Mouse (Mus musculus): ENCODE results near the gene Ctnnbip1. TPM values are rescaled to one million over a fixed set of nuclear protein-coding genes. Genes with fewer than 3 reads are reported as not detected.

The Ctnnbip1 gene
- polyA plus RNA-seq (2015; fragmentation: Nextera tagmentation; extraction: Ambion mirVana) = 74.6 and 79.6 TPM in 2 replicates

DNA sequence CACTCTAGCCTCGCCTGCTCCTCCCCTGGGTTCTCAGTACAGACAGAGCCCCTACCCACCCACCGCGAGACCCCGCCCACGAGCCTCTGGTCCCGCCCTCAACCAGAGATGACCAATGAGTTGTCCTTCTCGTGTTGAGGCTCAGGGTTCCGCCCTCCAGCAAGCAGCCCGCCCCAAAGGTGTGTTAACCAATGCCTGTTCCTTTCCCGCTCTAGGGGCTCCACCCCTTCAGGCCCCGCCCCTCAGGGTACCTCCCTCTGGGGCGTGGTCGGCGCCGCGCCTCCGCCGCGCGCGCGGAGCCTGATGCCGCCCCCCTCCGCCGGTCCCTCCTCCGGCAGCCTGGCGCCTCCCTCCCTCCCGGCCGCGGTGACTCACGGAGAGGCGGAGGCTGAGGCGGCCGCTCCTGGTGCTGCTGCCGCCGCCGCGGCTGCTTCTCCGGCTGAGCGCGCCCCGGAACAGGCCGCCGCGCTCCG lies at the start of gene Ctnnbip1:
Gene Ctnnbip1 (plus strand): TSS at position 369 of the 473 bp plus-strand sequence.
- Histone ChIP-seq H3K4me2 (replicated peaks) (peak within 1 kb of the TSS; percentile 93), H3K4me1 (replicated peaks) (peaks cover 23% of the 10 kb centered on the region), H3K27me3 (no peaks in the 10 kb centered on the region), H3K27ac (peak within 1 kb of the TSS; percentile 53; the same call in 1 of the 2 replicates), H3K9me3 (no peaks in the 10 kb centered on the region), H3K36me3 (no peaks in the 10 kb centered on the region), H3K4me3 (replicated peaks) (peak within 1 kb of the TSS; percentile 86), H3K9ac (replicated peaks) (peak within 1 kb of the TSS; percentile 92)
- peak; percentile 98 for ATAC-seq
- under 1% methylated on average over 27 of the region's 46 CpGs for WGBS

DNA sequence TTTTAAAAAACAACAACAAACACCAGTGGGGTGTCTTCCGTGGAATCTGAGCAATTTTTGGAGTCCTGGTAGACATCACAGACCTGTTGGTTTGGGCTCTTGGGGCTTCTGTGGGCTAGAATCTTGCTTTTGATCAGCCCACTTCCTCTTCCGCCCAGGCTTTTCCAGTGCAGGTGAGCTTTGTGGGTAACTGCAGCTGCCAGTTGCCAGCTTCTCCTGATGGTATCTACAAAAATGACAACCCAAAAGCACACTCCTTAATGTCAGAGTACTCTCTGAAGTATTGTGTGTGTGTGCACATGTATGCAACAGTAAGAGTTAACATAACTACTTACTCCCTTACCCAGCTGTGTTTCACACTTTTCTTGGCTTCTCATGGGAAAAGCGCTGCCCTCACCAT lies 48.5 kb upstream of the Ctnnbip1 start:
- WGBS = 95% methylated on average over 3 of the region's 3 CpGs
- Histone ChIP-seq H3K36me3 (peaks cover 48% of the 10 kb centered on the region), H3K9ac (replicated peaks) (no peak overlapping the region)

DNA sequence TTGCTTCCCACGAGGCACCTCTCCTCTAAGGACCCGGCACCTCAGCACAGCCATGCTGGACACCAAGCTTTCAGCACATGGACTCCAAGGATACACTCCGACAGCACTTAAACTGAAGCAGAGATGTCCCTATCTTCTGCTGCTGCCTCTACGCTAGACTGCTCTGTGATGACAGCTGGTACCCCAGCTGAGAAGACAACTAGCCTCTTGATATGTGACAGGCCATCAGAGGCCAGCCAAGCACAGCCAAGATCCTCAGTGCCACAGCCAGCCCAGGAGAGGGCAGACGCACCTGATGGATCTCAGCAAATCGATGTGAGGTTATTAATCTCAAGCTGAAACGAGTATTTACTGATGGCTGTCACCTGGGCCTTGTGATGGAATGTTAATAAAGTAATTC lies 42.9 kb upstream of the Ctnnbip1 start:
- WGBS = 85% methylated on average over 7 of the region's 7 CpGs
- Histone ChIP-seq H3K4me2 (replicated peaks) (no peak overlapping the region), H3K27me3 (no peaks in the 10 kb centered on the region), H3K9me3 (no peaks in the 10 kb centered on the region), H3K36me3 (peaks cover 25% of the 10 kb centered on the region), H3K9ac (replicated peaks) (no peak overlapping the region), H3K4me3 (replicated peaks) (no peak overlapping the region), H3K27ac (no peak overlapping the region), H3K4me1 (replicated peaks) (no peaks in the 10 kb centered on the region)
- no peak for ATAC-seq

More for the DNA sequence above, 48.5 kb upstream of the Ctnnbip1 start:
- no peak for ATAC-seq
- no peak overlapping the region for H3K27ac ChIP-seq
- no peaks in the 10 kb centered on the region for H3K4me1 ChIP-seq (replicated peaks)
- H3K4me2 ChIP-seq (replicated peaks) = no peak overlapping the region
- no peaks in the 10 kb centered on the region for H3K9me3 ChIP-seq
- no peak overlapping the region for H3K4me3 ChIP-seq (replicated peaks)
- H3K27me3 ChIP-seq = no peaks in the 10 kb centered on the region

DNA sequence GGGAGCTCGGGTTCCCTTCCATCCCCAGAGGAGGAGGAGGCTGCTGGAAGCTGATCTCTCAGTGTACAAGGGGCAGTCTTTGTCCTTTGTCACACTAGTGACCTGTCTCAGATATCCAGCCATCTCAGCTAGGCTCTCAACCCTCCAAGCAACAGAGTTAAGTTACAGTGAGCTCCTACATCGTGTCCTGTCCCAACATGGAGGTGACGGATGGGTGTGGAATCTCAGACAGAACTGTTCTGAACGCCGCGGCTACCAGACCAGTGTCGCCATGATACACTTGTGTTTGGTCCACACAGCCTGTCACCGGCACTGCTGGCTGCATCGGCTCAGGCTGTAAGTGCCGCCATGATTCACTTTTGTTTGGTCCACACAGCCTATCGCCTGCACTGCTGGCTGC lies 41.0 kb upstream of the Ctnnbip1 start, which contains the start of gene Tmem274:
Gene Tmem274 (plus strand): TSS at position 301 of the 400 bp plus-strand sequence.
- WGBS = 94% methylated on average over 11 of the region's 11 CpGs
- Histone ChIP-seq H3K4me1 (replicated peaks) (no peaks in the 10 kb centered on the region), H3K27ac (no peak within 1 kb of the TSS), H3K4me2 (replicated peaks) (no peak within 1 kb of the TSS), H3K4me3 (replicated peaks) (no peak within 1 kb of the TSS), H3K9me3 (no peaks in the 10 kb centered on the region), H3K27me3 (no peaks in the 10 kb centered on the region), H3K9ac (replicated peaks) (no peak within 1 kb of the TSS), H3K36me3 (peaks cover 16% of the 10 kb centered on the region)
- ATAC-seq = no peak

DNA sequence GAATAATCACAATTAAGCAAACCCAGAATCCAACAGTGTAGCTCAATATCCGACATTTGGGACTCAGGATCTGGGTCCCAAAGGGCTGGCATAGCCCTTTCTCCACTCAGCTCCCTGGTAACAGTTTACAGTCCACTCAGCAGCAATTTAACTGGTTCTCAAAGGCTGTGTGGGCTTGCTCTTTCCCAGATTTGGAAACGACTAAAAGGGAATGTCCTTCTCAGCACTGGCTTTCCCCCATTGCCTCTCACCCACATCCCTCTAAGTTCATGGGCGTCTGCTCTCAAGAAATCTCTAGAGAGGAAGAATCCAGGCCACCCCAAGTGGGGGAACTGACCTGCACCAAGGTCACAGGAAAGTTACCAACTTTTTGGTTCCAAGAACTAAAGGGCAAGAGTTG lies 33.5 kb upstream of the Ctnnbip1 start:
- H3K4me1 ChIP-seq (replicated peaks) = peaks cover 24% of the 10 kb centered on the region
- peak overlapping the region; percentile 54; the same call in 1 of the 2 replicates for H3K27ac ChIP-seq
- peaks cover 29% of the 10 kb centered on the region for H3K36me3 ChIP-seq
- WGBS = 44% methylated on average over 3 of the region's 3 CpGs
- H3K4me3 ChIP-seq (replicated peaks) = peak overlapping the region; percentile 81
- no peaks in the 10 kb centered on the region for H3K9me3 ChIP-seq
- peak overlapping the region; percentile 81 for H3K9ac ChIP-seq (replicated peaks)
- no peak for ATAC-seq
- peak overlapping the region; percentile 89 for H3K4me2 ChIP-seq (replicated peaks)
- H3K27me3 ChIP-seq = no peaks in the 10 kb centered on the region

DNA sequence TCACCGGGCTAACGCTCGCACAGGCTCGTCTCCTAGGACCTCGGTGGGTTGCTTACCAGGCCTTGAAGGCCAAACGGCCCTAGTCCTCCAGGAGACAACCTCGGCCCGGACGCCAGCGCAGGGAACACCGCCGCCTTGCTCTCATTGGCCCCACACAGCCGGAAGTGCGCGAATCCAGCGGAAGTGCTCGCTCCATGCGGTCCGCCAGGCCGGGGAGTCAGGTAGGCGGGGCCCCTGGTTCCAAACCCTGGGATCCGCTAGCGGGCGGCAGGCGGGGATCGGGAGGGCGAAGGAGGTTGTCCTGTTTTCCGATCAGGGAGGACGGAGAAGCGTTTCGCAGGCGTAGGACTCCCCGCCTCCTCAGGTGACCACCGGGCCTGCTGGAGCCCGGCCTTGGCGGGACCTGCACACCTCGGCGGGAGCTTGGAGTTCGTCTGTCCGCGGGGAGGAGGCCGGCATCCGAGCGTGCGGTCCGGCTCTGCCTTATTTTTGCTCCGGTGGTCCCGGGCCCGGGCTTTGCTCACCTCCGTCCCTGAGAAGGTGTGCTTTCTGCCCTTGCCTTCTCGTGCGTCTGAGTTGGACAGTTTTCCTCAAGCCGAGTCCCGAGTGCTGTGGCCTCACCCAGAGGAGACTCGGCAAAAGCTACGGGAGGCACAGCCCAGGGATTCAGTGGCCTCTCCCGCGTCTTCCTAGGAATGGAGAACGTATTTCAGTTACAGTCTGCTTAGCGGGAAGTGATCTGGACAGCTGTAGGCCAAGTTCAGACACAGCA lies 32.8 kb upstream of the Ctnnbip1 start, which contains the start of the genes Nmnat1 and Lzic:
Gene Nmnat1 (minus strand): TSS at position 150 of the 772 bp plus-strand sequence.
Gene Lzic (plus strand): TSS at position 177 of the 772 bp plus-strand sequence.
- under 1% methylated on average over 60 of the region's 60 CpGs for WGBS
- peak within 1 kb of the TSS; percentile 89 for H3K4me2 ChIP-seq (replicated peaks)
- peaks cover 36% of the 10 kb centered on the region for H3K36me3 ChIP-seq
- peaks cover 24% of the 10 kb centered on the region for H3K4me1 ChIP-seq (replicated peaks)
- H3K9me3 ChIP-seq = no peaks in the 10 kb centered on the region
- H3K4me3 ChIP-seq (replicated peaks) = peak within 1 kb of the TSS; percentile 81
- H3K27me3 ChIP-seq = no peaks in the 10 kb centered on the region
- H3K9ac ChIP-seq (replicated peaks) = peak within 1 kb of the TSS; percentile 81
- H3K27ac ChIP-seq = peak within 1 kb of the TSS; percentile 54
- peak; percentile 99 for ATAC-seq

DNA sequence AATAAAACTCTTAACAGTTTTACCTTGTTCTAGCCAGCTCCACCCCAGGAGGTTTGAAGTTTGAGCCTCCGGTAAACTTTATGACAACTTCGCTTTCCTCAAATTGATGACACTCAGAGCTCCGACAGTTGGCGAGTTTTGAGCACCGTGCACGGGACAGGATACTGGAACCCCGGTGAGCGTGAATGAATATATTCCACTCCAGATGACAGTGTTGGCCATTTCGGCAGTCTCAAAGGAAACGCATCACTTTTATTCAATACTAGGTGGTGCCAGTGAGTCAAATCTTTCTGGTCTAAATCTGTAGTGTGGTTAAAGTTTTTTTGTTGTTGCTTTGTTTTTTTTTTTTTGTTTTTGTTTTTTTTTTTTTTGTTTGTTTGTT lies 32.2 kb upstream of the Ctnnbip1 start:
- Histone ChIP-seq H3K9me3 (no peaks in the 10 kb centered on the region), H3K9ac (replicated peaks) (peak overlapping the region; percentile 81), H3K4me1 (replicated peaks) (peaks cover 24% of the 10 kb centered on the region), H3K27me3 (no peaks in the 10 kb centered on the region), H3K27ac (peak overlapping the region; percentile 54; the same call in 1 of the 2 replicates), H3K4me2 (replicated peaks) (peak overlapping the region; percentile 89), H3K36me3 (peaks cover 40% of the 10 kb centered on the region), H3K4me3 (replicated peaks) (peak overlapping the region; percentile 81)
- ATAC-seq = peak; percentile 28; the same call in 1 of the 2 replicates
- 2% methylated on average over 10 of the region's 10 CpGs for WGBS

DNA sequence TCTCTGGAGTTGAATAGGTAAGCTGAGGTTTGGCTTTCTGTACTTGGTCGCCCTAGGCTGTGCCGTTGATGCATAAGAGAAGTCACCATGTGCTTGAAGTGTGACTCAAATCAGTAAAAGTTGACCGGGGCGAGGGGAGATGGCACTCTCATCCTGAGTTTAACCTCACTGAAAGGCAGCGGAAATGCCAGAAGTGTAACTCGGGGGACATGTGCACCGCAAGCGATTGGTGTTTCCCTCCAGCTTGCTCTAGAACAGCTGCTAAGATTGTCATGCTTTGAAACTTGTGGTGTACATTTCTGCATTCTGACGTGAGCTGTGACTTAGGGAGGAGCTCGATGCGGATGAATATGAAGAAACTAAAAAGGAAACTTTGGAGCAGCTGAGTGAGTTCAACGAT lies 30.3 kb upstream of the Ctnnbip1 start:
- no peak overlapping the region for H3K4me2 ChIP-seq (replicated peaks)
- H3K4me3 ChIP-seq (replicated peaks) = no peak overlapping the region
- H3K9ac ChIP-seq (replicated peaks) = no peak overlapping the region
- WGBS = 96% methylated on average over 12 of the region's 12 CpGs
- no peaks in the 10 kb centered on the region for H3K9me3 ChIP-seq
- ATAC-seq = no peak
- peaks cover 24% of the 10 kb centered on the region for H3K4me1 ChIP-seq (replicated peaks)
- no peaks in the 10 kb centered on the region for H3K27me3 ChIP-seq
- H3K36me3 ChIP-seq = peaks cover 58% of the 10 kb centered on the region
- no peak overlapping the region for H3K27ac ChIP-seq

DNA sequence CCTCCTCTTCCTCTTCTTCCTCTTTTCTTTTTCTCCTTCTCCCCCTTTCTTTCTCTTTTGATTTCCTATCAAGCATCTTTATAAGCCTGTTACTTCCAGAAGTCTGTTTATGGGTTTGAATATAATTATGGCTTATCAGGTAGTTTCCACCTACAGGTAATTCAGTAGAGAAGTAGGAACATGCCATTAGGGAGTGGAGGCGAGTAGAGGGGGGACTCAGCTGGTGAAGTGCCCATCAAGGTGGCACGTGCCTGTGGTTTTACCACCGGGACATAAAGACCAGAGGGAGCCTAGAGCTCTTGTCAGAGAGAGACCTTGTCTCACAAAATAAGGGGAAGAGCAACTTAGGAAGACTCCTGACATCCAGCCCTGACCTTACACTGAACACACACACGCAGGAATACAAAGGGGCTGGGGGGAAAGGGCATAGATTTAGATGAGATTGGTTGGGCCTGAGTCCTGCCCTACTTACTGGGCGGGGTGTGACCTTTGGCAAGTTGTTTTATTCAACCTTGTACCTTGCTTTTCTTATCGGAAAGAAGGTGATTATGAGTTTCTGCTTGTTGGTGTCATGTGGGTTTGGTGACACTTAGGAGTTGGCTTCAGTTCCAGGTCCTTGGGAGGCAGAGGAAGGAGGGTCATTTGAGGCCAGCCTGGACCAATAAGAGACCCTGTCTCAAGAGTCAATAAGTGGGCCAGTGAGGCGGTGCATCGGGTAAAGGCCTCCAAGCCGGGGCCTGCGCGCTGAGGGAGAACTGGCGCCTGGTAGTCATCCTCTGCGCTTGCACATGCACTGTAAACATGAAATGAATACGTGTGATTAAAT lies 28.4 kb upstream of the Ctnnbip1 start:
- Histone ChIP-seq H3K4me1 (replicated peaks) (peaks cover 16% of the 10 kb centered on the region), H3K27me3 (no peaks in the 10 kb centered on the region), H3K4me2 (replicated peaks) (no peak overlapping the region), H3K9me3 (no peaks in the 10 kb centered on the region), H3K4me3 (replicated peaks) (no peak overlapping the region), H3K36me3 (peaks cover 76% of the 10 kb centered on the region), H3K9ac (replicated peaks) (no peak overlapping the region), H3K27ac (no peak overlapping the region)
- WGBS = 95% methylated on average over 14 of the region's 14 CpGs
- ATAC-seq = no peak

DNA sequence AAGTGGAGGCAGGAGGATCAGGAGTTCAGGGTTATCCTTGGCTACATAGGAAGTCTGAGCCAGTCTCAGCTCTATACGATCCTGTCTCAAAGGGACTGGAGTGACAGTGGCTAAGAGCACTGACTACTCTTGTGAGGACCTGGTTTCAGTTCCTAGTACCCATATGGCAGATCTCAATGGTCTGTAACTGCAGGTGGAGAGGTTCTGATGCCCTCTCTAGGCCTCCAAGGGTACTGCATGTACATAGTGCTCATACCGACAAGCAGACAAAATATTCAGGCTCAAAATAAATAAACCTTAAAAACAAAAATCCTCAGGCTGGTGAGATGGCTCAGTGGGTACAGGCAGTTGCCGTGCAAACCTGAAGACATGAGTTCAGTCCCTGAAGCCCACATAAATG lies 26.9 kb upstream of the Ctnnbip1 start:
- Histone ChIP-seq H3K9ac (replicated peaks) (no peak overlapping the region), H3K27ac (no peak overlapping the region), H3K36me3 (peaks cover 89% of the 10 kb centered on the region), H3K4me1 (replicated peaks) (peaks cover 15% of the 10 kb centered on the region), H3K9me3 (no peaks in the 10 kb centered on the region), H3K4me3 (replicated peaks) (no peak overlapping the region), H3K27me3 (no peaks in the 10 kb centered on the region), H3K4me2 (replicated peaks) (no peak overlapping the region)
- 96% methylated on average over 3 of the region's 3 CpGs for WGBS
- ATAC-seq = no peak

DNA sequence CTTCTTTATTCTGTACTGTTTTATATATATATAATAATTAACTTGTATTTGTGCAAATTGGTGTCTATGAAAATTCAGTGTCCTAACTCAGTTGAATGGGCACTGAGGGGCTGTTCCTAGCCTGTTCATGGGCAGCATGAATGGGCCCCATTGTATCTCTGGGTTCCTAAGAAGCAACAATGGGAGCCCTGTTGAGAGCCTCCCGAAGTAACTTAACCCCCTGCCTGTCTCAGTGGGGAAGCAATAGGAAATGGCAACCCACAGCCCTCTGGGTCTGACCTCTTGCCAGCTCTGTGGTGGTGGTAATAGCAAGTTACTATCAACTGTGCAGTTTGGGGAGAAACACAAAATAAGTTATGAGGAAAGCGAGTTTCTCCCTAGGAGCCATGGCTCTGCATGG lies 21.4 kb upstream of the Ctnnbip1 start:
- Histone ChIP-seq H3K4me1 (replicated peaks) (peaks cover 10% of the 10 kb centered on the region), H3K9ac (replicated peaks) (no peak overlapping the region), H3K27me3 (no peaks in the 10 kb centered on the region), H3K36me3 (peaks cover 78% of the 10 kb centered on the region), H3K4me2 (replicated peaks) (no peak overlapping the region), H3K9me3 (no peaks in the 10 kb centered on the region), H3K4me3 (replicated peaks) (no peak overlapping the region), H3K27ac (peak overlapping the region; percentile 14; the same call in 1 of the 2 replicates)
- WGBS = 13% methylated on average over 2 of the region's 2 CpGs
- ATAC-seq = peak; percentile 62; the same call in 1 of the 2 replicates

DNA sequence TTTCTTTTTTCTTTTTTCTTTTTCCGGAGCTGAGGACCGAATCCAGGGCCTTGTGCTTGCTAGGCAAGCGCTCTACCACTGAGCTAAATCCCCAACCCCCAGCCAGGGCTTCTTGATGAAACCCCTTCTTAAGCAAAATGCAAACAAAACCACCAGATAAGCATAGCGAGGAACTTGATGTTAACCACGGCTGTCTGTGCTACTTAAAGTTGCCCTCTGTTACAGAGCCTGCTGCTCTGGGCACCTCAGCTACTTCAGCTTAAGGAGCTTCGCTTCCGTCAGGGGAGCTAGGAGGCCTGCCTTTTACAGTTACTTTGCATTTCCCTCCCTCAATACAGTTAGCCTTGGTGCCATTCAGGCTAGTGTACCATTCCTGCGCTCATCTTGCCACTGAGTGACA lies 19.1 kb upstream of the Ctnnbip1 start:
- Histone ChIP-seq H3K4me3 (replicated peaks) (no peak overlapping the region), H3K27ac (no peak overlapping the region), H3K36me3 (peaks cover 68% of the 10 kb centered on the region), H3K4me2 (replicated peaks) (no peak overlapping the region), H3K4me1 (replicated peaks) (peaks cover 10% of the 10 kb centered on the region), H3K9ac (replicated peaks) (no peak overlapping the region), H3K9me3 (no peaks in the 10 kb centered on the region), H3K27me3 (no peaks in the 10 kb centered on the region)
- no peak for ATAC-seq
- 75% methylated on average over 8 of the region's 8 CpGs for WGBS

Data from midbrain, embryonic 13.5 days (tissue).